Mouse (Mus musculus) right cerebral cortex, adult 18-20 months (tissue): Measurements from ENCODE around the gene Spaca6.
"Not testable (repeated sequence)": the region's sequence is repeated elsewhere in the genome, so short reads cannot be mapped to it uniquely, and the experiment has no call there.

Experiments used
- DNase-seq: peaks from one replicate; pipeline ENCODE4 v3.0.0; 2022; ENCODE audit warnings: mixed read lengths

The Spaca6 gene

GRCm38 (mm10) chr17:17844606-17845005 lies 17.6 kb downstream of the Spaca6 start:
- DNase-seq, result not testable (repeated sequence)

GRCm38 (mm10) chr17:17845187-17846027 lies 18.4 kb downstream of the Spaca6 start:
- no peak for DNase-seq

GRCm38 (mm10) chr17:17848988-17849387 lies 22.0 kb downstream of the Spaca6 start:
- no peak for DNase-seq

GRCm38 (mm10) chr17:17849906-17850712 lies 23.2 kb downstream of the Spaca6 start:
- DNase-seq, result peak; percentile 41

GRCm38 (mm10) chr17:17855064-17855838 lies 28.3 kb downstream of the Spaca6 start, which contains the start of gene Has1:
Has1 (minus strand) TSS chr17:17855205.
- DNase-seq, result no peak

- DNase-seq, result no peak
Measured at GRCm38 (mm10) chr17:17856612-17857011, 29.7 kb downstream of the Spaca6 start.

- DNase-seq, result no peak
Measured at GRCm38 (mm10) chr17:17857446-17857845, 30.5 kb downstream of the Spaca6 start.

GRCm38 (mm10) chr17:17860110-17860509 lies 33.2 kb downstream of the Spaca6 start:
- DNase-seq, result no peak

GRCm38 (mm10) chr17:17862360-17862759 lies 35.4 kb downstream of the Spaca6 start:
- no peak for DNase-seq

- DNase-seq, result no peak
Measured at GRCm38 (mm10) chr17:17865168-17865567, 38.2 kb downstream of the Spaca6 start.

- no peak for DNase-seq
Measured at GRCm38 (mm10) chr17:17866801-17867469, 40.0 kb downstream of the Spaca6 start.

- no peak for DNase-seq
Measured at GRCm38 (mm10) chr17:17870892-17871550, 44.1 kb downstream of the Spaca6 start.

- no peak for DNase-seq
Measured at GRCm38 (mm10) chr17:17871697-17872096, 44.7 kb downstream of the Spaca6 start.

- no peak for DNase-seq
Measured at GRCm38 (mm10) chr17:17879347-17879746, 52.4 kb downstream of the Spaca6 start.

- DNase-seq, result no peak
Measured at GRCm38 (mm10) chr17:17882672-17883071, 55.7 kb downstream of the Spaca6 start.

- DNase-seq, result no peak
Measured at GRCm38 (mm10) chr17:17883840-17884239, 56.9 kb downstream of the Spaca6 start, which contains the start of gene Fpr1. Fpr1 (minus strand) TSS chr17:17883940.

GRCm38 (mm10) chr17:17887774-17888248 lies 60.9 kb downstream of the Spaca6 start, which contains the start of the genes Fpr2 and Fpr3:
Fpr2 (plus strand) TSS chr17:17887824.
Fpr3 (plus strand) TSS chr17:17887852.
- DNase-seq, result no peak

- no peak for DNase-seq
Measured at GRCm38 (mm10) chr17:17889732-17890425, 62.9 kb downstream of the Spaca6 start.
